Mouse (Mus musculus) CH12.LX (cell line): ENCODE measurements around the gene Zbtb6. TPM values are rescaled to one million over a fixed set of nuclear protein-coding genes. Genes with fewer than 3 reads are reported as not detected.

Source experiments
- DNase-seq: peaks from one replicate; pipeline ENCODE4 v3.0.0-alpha.2; 2013; ENCODE audit errors: extremely low read depth
- H3K27ac ChIP-seq: 2 replicates; pipeline ENCODE4 v1.5.1; 2012; ENCODE audit warnings: low read depth, mild to moderate bottlenecking, control low read depth, moderate library complexity; ENCODE audit not compliant: insufficient read depth
- H3K27me3 ChIP-seq: replicated peaks from 2 replicates; pipeline ENCODE3; 2012; ENCODE audit warnings: inconsistent platforms
- H3K36me3 ChIP-seq, 2 experiments: replicated peaks in 1 of 2; 2 replicates each; pipeline versions ENCODE3 to v1.6.1; 2012; ENCODE audit warnings: inconsistent platforms in 1 of 2, low read length in 1 of 2, mild to moderate bottlenecking in 1 of 2, mixed read lengths in 1 of 2, moderate library complexity in 1 of 2; ENCODE audit not compliant: control insufficient read depth in 1 of 2, insufficient read depth in 1 of 2
- H3K4me1 ChIP-seq, 2 experiments: 2 replicates each; pipeline ENCODE4 v1.6.1; 2012; ENCODE audit warnings: inconsistent platforms in 1 of 2, moderate library complexity in 1 of 2; ENCODE audit not compliant: insufficient read depth in 2 of 2, control insufficient read depth in 1 of 2
- H3K4me2 ChIP-seq: 2 replicates; pipeline ENCODE4 v1.6.1; 2012; ENCODE audit warnings: low read depth, mild to moderate bottlenecking, control low read depth; ENCODE audit not compliant: poor library complexity, insufficient read depth, severe bottlenecking
- H3K4me3 ChIP-seq, 3 experiments: fragments of 150-350 bp in 1 of 3; sonication (generic) in 1 of 3; replicated peaks in 1 of 3; 2 replicates each; pipeline versions ENCODE3 to v1.5.1; 2011 to 2012; ENCODE audit warnings: low read depth in 2 of 3, low read length in 2 of 3, mild to moderate bottlenecking in 2 of 3, moderate library complexity in 2 of 3, control low read depth in 1 of 3, improper control_type of control experiment in 1 of 3, inconsistent platforms in 1 of 3, mixed read lengths in 1 of 3; ENCODE audit not compliant: poor library complexity in 1 of 3
- H3K79me2 ChIP-seq: replicated peaks from 2 replicates; pipeline ENCODE4 v1.6.1; 2012; ENCODE audit warnings: mild to moderate bottlenecking, moderate library complexity; ENCODE audit not compliant: control insufficient read depth, poor library complexity, insufficient read depth, severe bottlenecking; ENCODE audit errors: extremely low read depth
- H3K9ac ChIP-seq: 2 replicates; pipeline ENCODE4 v1.6.1; 2012; ENCODE audit warnings: low read depth, mild to moderate bottlenecking, control low read depth, moderate library complexity; ENCODE audit not compliant: insufficient read depth
- H3K9me3 ChIP-seq: replicated peaks from 2 replicates; pipeline ENCODE3; 2012; ENCODE audit warnings: low read length, inconsistent platforms, mixed read lengths
- BHLHE40 ChIP-seq: IDR thresholded peaks from 2 replicates; pipeline ENCODE4 v1.6.1; 2011; ENCODE audit warnings: mild to moderate bottlenecking, low read depth, low read length, improper control_type of control experiment
- CTCF ChIP-seq, 2 experiments: IDR thresholded peaks in 1 of 2; conservative IDR thresholded peaks in 1 of 2; 2 replicates each; pipeline ENCODE4 v1.5.1; 2011 to 2012; ENCODE audit warnings: low read depth in 2 of 2, low read length in 2 of 2, improper control_type of control experiment in 1 of 2, inconsistent platforms in 1 of 2, mild to moderate bottlenecking in 1 of 2, moderate library complexity in 1 of 2
- E2F4 ChIP-seq: IDR thresholded peaks from 2 replicates; pipeline ENCODE4 v1.6.1; 2011; ENCODE audit warnings: low read depth, low read length, improper control_type of control experiment; ENCODE audit not compliant: insufficient replicate concordance
- ELF1 ChIP-seq: IDR thresholded peaks from 2 replicates; pipeline ENCODE4 v1.6.1; 2014; ENCODE audit warnings: low read depth, mild to moderate bottlenecking, inconsistent platforms, low read length, improper control_type of control experiment
- EP300 ChIP-seq: IDR thresholded peaks from 2 replicates; pipeline ENCODE4 v1.6.1; 2011; ENCODE audit warnings: low read length, improper control_type of control experiment
- ETS1 ChIP-seq: conservative IDR thresholded peaks from 2 replicates; pipeline ENCODE4 v1.6.1; 2012; ENCODE audit warnings: low read depth, mild to moderate bottlenecking, inconsistent platforms, low read length, improper control_type of control experiment, moderate library complexity
- GABPA ChIP-seq: IDR thresholded peaks from 2 replicates; pipeline ENCODE4 v1.6.1; 2012; ENCODE audit warnings: low read depth, low read length, improper control_type of control experiment, inconsistent platforms; ENCODE audit not compliant: insufficient replicate concordance
- IRF4 ChIP-seq: IDR thresholded peaks from 2 replicates; pipeline ENCODE4 v1.6.1; 2014; ENCODE audit warnings: low read depth, mild to moderate bottlenecking, inconsistent platforms, low read length, improper control_type of control experiment
- JUND ChIP-seq: conservative IDR thresholded peaks from 2 replicates; pipeline ENCODE4 v1.6.1; 2011; ENCODE audit warnings: low read depth, low read length, improper control_type of control experiment
- KAT2A ChIP-seq: IDR thresholded peaks from 2 replicates; pipeline ENCODE4 v1.6.1; 2012; ENCODE audit warnings: low read length, improper control_type of control experiment, inconsistent platforms; ENCODE audit not compliant: insufficient replicate concordance
- MAX ChIP-seq: IDR thresholded peaks from 2 replicates; pipeline ENCODE4 v1.6.1; 2011; ENCODE audit warnings: low read length, improper control_type of control experiment
- MXI1 ChIP-seq: IDR thresholded peaks from 2 replicates; pipeline ENCODE4 v1.6.1; 2011; ENCODE audit warnings: mild to moderate bottlenecking, low read depth, low read length, improper control_type of control experiment
- MYC ChIP-seq: IDR thresholded peaks from 2 replicates; pipeline ENCODE4 v1.6.1; 2011; ENCODE audit warnings: low read depth, mild to moderate bottlenecking, improper control_type of control experiment, low read length
- NELFE ChIP-seq: IDR thresholded peaks from 2 replicates; pipeline ENCODE4 v1.6.1; 2011; ENCODE audit warnings: low read depth, low read length, improper control_type of control experiment
- PAX5 ChIP-seq: IDR thresholded peaks from 2 replicates; pipeline ENCODE4 v1.6.1; 2012; ENCODE audit warnings: low read length, inconsistent platforms, mixed read lengths
- POLR2A ChIP-seq: IDR thresholded peaks from 2 replicates; pipeline ENCODE4 v1.6.1; 2011; ENCODE audit warnings: low read depth, mild to moderate bottlenecking, improper control_type of control experiment, low read length
- RAD21 ChIP-seq: IDR thresholded peaks from 2 replicates; pipeline ENCODE4 v1.6.1; 2011; ENCODE audit warnings: low read depth, mild to moderate bottlenecking, low read length, improper control_type of control experiment, moderate library complexity
- RCOR1 ChIP-seq: conservative IDR thresholded peaks from 2 replicates; pipeline ENCODE4 v1.6.1; 2012; ENCODE audit warnings: low read depth, mild to moderate bottlenecking, inconsistent platforms, low read length, improper control_type of control experiment
- SIN3A ChIP-seq: IDR thresholded peaks from 2 replicates; pipeline ENCODE4 v1.6.1; 2012; ENCODE audit warnings: low read length, improper control_type of control experiment, inconsistent platforms
- SMC3 ChIP-seq: IDR thresholded peaks from 2 replicates; pipeline ENCODE4 v1.6.1; 2011; ENCODE audit warnings: low read depth, low read length, improper control_type of control experiment
- TBP ChIP-seq: conservative IDR thresholded peaks from 2 replicates; pipeline ENCODE4 v1.6.1; 2011; ENCODE audit warnings: low read depth, low read length, improper control_type of control experiment
- TCF12 ChIP-seq: IDR thresholded peaks from 2 replicates; pipeline ENCODE4 v1.6.1; 2014; ENCODE audit warnings: low read depth, mild to moderate bottlenecking, inconsistent platforms, low read length, improper control_type of control experiment
- UBTF ChIP-seq: IDR thresholded peaks from 2 replicates; pipeline ENCODE4 v1.6.1; 2012; ENCODE audit warnings: low read depth, mild to moderate bottlenecking, inconsistent platforms, low read length, improper control_type of control experiment, moderate library complexity
- USF2 ChIP-seq: conservative IDR thresholded peaks from 2 replicates; pipeline ENCODE4 v1.6.1; 2011; ENCODE audit warnings: low read depth, low read length, improper control_type of control experiment
- ZC3H11A ChIP-seq: IDR thresholded peaks from 2 replicates; pipeline ENCODE4 v1.6.1; 2012; ENCODE audit warnings: low read depth, mild to moderate bottlenecking, inconsistent platforms, low read length, improper control_type of control experiment
- ZMIZ1 ChIP-seq: IDR thresholded peaks from 2 replicates; pipeline ENCODE4 v1.6.1; 2012; ENCODE audit warnings: low read depth, mild to moderate bottlenecking, inconsistent platforms, low read length, improper control_type of control experiment
- ZNF384 ChIP-seq: IDR thresholded peaks from 2 replicates; pipeline ENCODE4 v1.6.1; 2012; ENCODE audit warnings: low read depth, low read length, improper control_type of control experiment, inconsistent platforms
- dilution Hi-C: fragments of 300-500 bp; cut with MboI; formaldehyde crosslinking; loops from 2 replicates; pipeline ENCODE4 v1.14.3; 2020; ENCODE audit warnings: low sequenced_read_pairs; ENCODE audit not compliant: extremely low pct_unique_long_range_greater_than_20kb, extremely low pct_ligation_motif_present
- in situ Hi-C: fragments of 300-500 bp; cut with MboI; formaldehyde crosslinking; loops from 3 replicates; pipeline ENCODE4 v1.14.3; 2019; ENCODE audit warnings: low sequenced_read_pairs, low pct_ligation_motif_present, low pct_unique_long_range_greater_than_20kb, mixed read lengths
- polyA plus RNA-seq: library from polyadenylated mRNA; unstranded; fragments of >175 nt; gene quantifications from 2 replicates; pipeline ENCODE4 v1.2.1, GENCODE M21; 2012; ENCODE audit warnings: low read depth; ENCODE audit not compliant: insufficient read length
- total RNA-seq, 2 experiments: library from RNA; depleted of rRNA; stranded (reverse); fragments of 300-350 nt in 1 of 2; fragments of >200 nt in 1 of 2; gene quantifications; 2 replicates each; pipeline ENCODE4 v1.2.3; 2012 to 2014

The Zbtb6 gene
- total and polyA plus RNA-seq, 3 experiments: 6.7 to 23.3 (median 9.2) TPM

DNA sequence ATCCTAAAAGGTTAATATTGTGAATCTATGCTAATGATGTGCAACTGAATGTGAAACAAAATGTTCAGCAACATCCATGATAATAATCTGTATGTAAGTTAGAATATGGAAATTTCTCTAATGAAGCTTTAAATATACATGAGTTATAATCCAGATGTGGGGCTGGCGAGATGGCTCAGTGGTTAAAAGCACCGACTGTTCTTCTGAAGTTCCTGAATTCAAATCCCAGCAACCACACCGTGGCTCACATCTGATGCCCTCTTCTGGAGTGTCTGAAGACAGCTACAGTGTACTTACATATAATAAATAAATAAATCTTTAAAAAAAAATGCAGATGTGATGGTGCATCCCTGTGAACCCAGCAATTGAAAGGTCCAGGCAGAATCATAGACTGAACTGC is 19.3 kb downstream of the Zbtb6 start:
- Histone ChIP-seq H3K4me3 (no peak overlapping the region), H3K27me3 (no peaks in the 10 kb centered on the region), H3K79me2 (peaks cover 30% of the 10 kb centered on the region), H3K4me2 (no peak overlapping the region), H3K4me1 (peaks cover 0 to 43% of the 10 kb centered on the region in 2 experiments; a peak in 2 of 4 replicates), H3K9ac (no peak overlapping the region), H3K36me3 (peaks cover 6 to 15% of the 10 kb centered on the region in 2 experiments), H3K9me3 (no peaks in the 10 kb centered on the region), H3K27ac (no peak overlapping the region)
- TF ChIP-seq USF2: no peak
- no peak for TF ChIP-seq UBTF
- no peak for TF ChIP-seq E2F4
- TF ChIP-seq IRF4: no peak
- TF ChIP-seq TCF12: no peak
- no peak for TF ChIP-seq SMC3
- TF ChIP-seq PAX5: no peak
- TF ChIP-seq POLR2A: no peak
- TF ChIP-seq NELFE: no peak
- TF ChIP-seq EP300: no peak
- no peak for TF ChIP-seq TBP
- TF ChIP-seq ELF1: no peak
- TF ChIP-seq ZNF384: no peak
- no peak for TF ChIP-seq ETS1
- in situ Hi-C loops: no loop called here
- dilution Hi-C loops: no loop called here
- peak; percentile 44 for DNase-seq

DNA sequence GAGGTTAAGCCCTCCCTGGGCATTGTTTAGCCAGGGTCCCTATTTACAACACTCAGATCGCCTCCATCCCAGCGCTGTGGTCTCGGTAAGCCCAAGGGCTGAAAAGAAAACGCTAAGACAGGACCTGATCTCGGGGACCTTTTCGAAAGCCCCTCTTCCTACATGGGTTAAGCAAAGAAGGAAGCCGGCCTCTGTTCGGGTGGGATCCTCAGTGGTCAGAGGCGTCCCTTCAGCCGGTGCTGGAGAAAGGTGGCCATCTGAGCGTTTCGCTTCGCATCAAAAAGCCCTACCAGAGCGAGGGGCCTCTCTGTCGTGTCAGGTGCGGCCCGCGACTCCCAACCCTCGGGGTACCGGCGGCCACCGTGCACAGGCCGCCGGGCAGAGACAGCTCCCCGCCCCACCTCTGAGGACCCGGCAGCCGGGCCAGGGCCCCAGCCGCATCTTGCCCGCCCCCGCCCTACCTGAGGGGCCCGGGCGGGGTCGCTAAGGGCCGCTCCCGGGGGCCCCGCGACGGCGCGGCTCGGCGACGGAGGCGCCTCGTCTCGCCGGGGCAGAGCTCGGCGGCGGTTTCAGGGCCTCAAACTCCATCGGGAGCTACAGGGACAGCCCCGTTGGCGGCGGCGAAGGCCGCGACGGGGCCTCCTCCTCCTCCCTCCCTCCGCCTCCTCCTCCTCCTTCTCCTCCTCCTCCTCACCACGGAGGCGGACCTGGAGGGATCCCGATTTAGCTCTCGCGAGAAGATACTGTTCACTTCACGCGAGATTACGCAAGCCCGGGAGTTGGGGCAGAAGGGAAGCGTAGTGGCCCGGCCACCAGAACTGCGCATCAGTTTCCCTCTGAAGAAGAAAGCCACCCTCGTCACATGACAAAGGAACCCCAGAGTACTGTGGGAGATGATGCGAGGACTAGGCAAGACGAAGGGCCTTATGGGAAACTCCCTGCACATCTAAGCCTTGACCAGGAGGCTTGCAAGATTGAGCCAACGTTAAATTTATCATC is 20.4 kb downstream of the Zbtb6 start, which contains the start of gene Rc3h2:
Rc3h2 (minus strand) TSS at position 598 of the 999 bp plus-strand sequence.
- Histone ChIP-seq H3K4me3 (peak within 1 kb of the TSS; percentile 68 to 88 (median 81)), H3K4me2 (peak within 1 kb of the TSS; percentile 85), H3K9me3 (no peaks in the 10 kb centered on the region), H3K4me1 (peaks cover 0 to 36% of the 10 kb centered on the region in 2 experiments; a peak in 2 of 4 replicates), H3K36me3 (peaks cover under 1 to 9% of the 10 kb centered on the region in 2 experiments), H3K79me2 (peaks cover 25% of the 10 kb centered on the region), H3K9ac (peak within 1 kb of the TSS; percentile 98), H3K27me3 (no peaks in the 10 kb centered on the region), H3K27ac (peak within 1 kb of the TSS; percentile 95)
- dilution Hi-C loops (no loop called here), in situ Hi-C loops (no loop called here)
- peak; percentile 99 for DNase-seq
- no peak for TF ChIP-seq JUND
- TF ChIP-seq E2F4: no peak; the same call in 1 of the 2 replicates
- TF ChIP-seq ZMIZ1: peak; percentile 91
- peak; percentile 71 for TF ChIP-seq SIN3A
- TF ChIP-seq NELFE: peak; percentile 81
- peak; percentile 38; the same call in 1 of the 2 replicates for TF ChIP-seq MXI1
- TF ChIP-seq RAD21: no peak
- TF ChIP-seq TBP: peak; percentile 76
- 0 out of 2 replicates have a peak, but pooled peaks have one; percentile 38 for TF ChIP-seq ETS1
- no peak; the same call in 1 of the 2 replicates for TF ChIP-seq MYC
- peak; percentile 82 for TF ChIP-seq USF2
- no peak; the same call in none of the 2 replicates for TF ChIP-seq ELF1
- TF ChIP-seq ZNF384: no peak
- TF ChIP-seq CTCF (conservative IDR thresholded peaks at IDR 0.05 in 1 of 2, IDR thresholded peaks at IDR 0.05 in 1 of 2; ENCODE audit: low read depth in 2 of 2, low read length in 2 of 2): no peak
- peak; percentile 59; the same call in 1 of the 2 replicates for TF ChIP-seq IRF4
- TF ChIP-seq GABPA: no peak
- TF ChIP-seq TCF12: peak; percentile 65
- TF ChIP-seq KAT2A: peak; percentile 67; the same call in 1 of the 2 replicates
- no peak for TF ChIP-seq SMC3
- TF ChIP-seq EP300: no peak
- TF ChIP-seq PAX5: no peak
- TF ChIP-seq MAX: peak; percentile 71; the same call in 1 of the 2 replicates
- peak; percentile 89 for TF ChIP-seq POLR2A
- peak; percentile 67; the same call in 1 of the 2 replicates for TF ChIP-seq BHLHE40
- no peak for TF ChIP-seq ZC3H11A
- peak; percentile 100 for TF ChIP-seq RCOR1
- peak; percentile 75; the same call in 1 of the 2 replicates for TF ChIP-seq UBTF
